Mouse (Mus musculus): ENCODE measurements around the gene Lrp6. TPM values are rescaled to one million over a fixed set of nuclear protein-coding genes. Genes with fewer than 3 reads are reported as not detected.

Lrp6 gene
- polyA plus RNA-seq, 1 experiment: 39.6 TPM

- Histone ChIP-seq H3K4me3 (ENCODE audit: insufficient read depth, low read depth, low read length) (no peak overlapping the region), H3K27me3 (replicated peaks; ENCODE audit: control insufficient read depth, insufficient read depth, low read length) (no peaks in the 10 kb centered on the region), H3K36me3 (ENCODE audit: control insufficient read depth, insufficient read depth, low read length) (no peaks in the 10 kb centered on the region), H3K27ac (ENCODE audit: insufficient read depth, low read depth, low read length) (no peak overlapping the region; the same call in 1 of the 2 replicates), H3K4me1 (ENCODE audit: control insufficient read depth, insufficient read depth, low read length) (peaks cover 30% of the 10 kb centered on the region)
- TF ChIP-seq POLR2A (IDR thresholded peaks at IDR 0.05; ENCODE audit: low read depth, low read length): no peak
- no peak for TF ChIP-seq CTCF (conservative IDR thresholded peaks at IDR 0.05; ENCODE audit: insufficient read depth, insufficient read length, low read depth, low read length)
- 56% methylated on average over 1 of the region's 1 CpGs for WGBS
- DNase-seq: peak; percentile 83
Measured at GRCm38 (mm10) chr6:134557043-134557442, 9.7 kb downstream of the Lrp6 start.

- TF ChIP-seq POLR2A (IDR thresholded peaks at IDR 0.05; ENCODE audit: low read depth, low read length) (no peak), CTCF (conservative IDR thresholded peaks at IDR 0.05; ENCODE audit: insufficient read depth, insufficient read length, low read depth, low read length) (no peak)
- H3K27ac ChIP-seq (ENCODE audit: insufficient read depth, low read depth, low read length): peak overlapping the region; percentile 31; the same call in 1 of the 2 replicates
- DNase-seq: peak; percentile 46
- no peak overlapping the region for H3K4me3 ChIP-seq (ENCODE audit: insufficient read depth, low read depth, low read length)
- 33% methylated on average over 7 of the region's 7 CpGs for WGBS
- no peaks in the 10 kb centered on the region for H3K27me3 ChIP-seq (replicated peaks; ENCODE audit: control insufficient read depth, insufficient read depth, low read length)
- H3K4me1 ChIP-seq (ENCODE audit: control insufficient read depth, insufficient read depth, low read length): peaks cover 28% of the 10 kb centered on the region
- H3K36me3 ChIP-seq (ENCODE audit: control insufficient read depth, insufficient read depth, low read length): no peaks in the 10 kb centered on the region
Measured at GRCm38 (mm10) chr6:134556185-134556950, 10.4 kb downstream of the Lrp6 start.

- H3K4me3 ChIP-seq (ENCODE audit: insufficient read depth, low read depth, low read length): no peak overlapping the region
- TF ChIP-seq POLR2A (IDR thresholded peaks at IDR 0.05; ENCODE audit: low read depth, low read length) (no peak), CTCF (conservative IDR thresholded peaks at IDR 0.05; ENCODE audit: insufficient read depth, insufficient read length, low read depth, low read length) (no peak)
- H3K27me3 ChIP-seq (replicated peaks; ENCODE audit: control insufficient read depth, insufficient read depth, low read length): no peaks in the 10 kb centered on the region
- no peak overlapping the region for H3K27ac ChIP-seq (ENCODE audit: insufficient read depth, low read depth, low read length)
- no peaks in the 10 kb centered on the region for H3K36me3 ChIP-seq (ENCODE audit: control insufficient read depth, insufficient read depth, low read length)
- peaks cover 26% of the 10 kb centered on the region for H3K4me1 ChIP-seq (ENCODE audit: control insufficient read depth, insufficient read depth, low read length)
- 31% methylated on average over 3 of the region's 3 CpGs for WGBS
- peak; percentile 65 for DNase-seq
Measured at GRCm38 (mm10) chr6:134555178-134555577, 11.6 kb downstream of the Lrp6 start.

GRCm38 (mm10) chr6:134554230-134554629, 12.5 kb downstream of the Lrp6 start:
- Histone ChIP-seq H3K4me3 (ENCODE audit: insufficient read depth, low read depth, low read length) (no peak overlapping the region), H3K36me3 (ENCODE audit: control insufficient read depth, insufficient read depth, low read length) (no peaks in the 10 kb centered on the region), H3K27me3 (replicated peaks; ENCODE audit: control insufficient read depth, insufficient read depth, low read length) (no peaks in the 10 kb centered on the region), H3K4me1 (ENCODE audit: control insufficient read depth, insufficient read depth, low read length) (peaks cover 22% of the 10 kb centered on the region), H3K27ac (ENCODE audit: insufficient read depth, low read depth, low read length) (no peak overlapping the region)
- no peak for DNase-seq
- WGBS: 40% methylated on average over 4 of the region's 4 CpGs
- TF ChIP-seq CTCF (conservative IDR thresholded peaks at IDR 0.05; ENCODE audit: insufficient read depth, insufficient read length, low read depth, low read length): no peak
- no peak for TF ChIP-seq POLR2A (IDR thresholded peaks at IDR 0.05; ENCODE audit: low read depth, low read length)

GRCm38 (mm10) chr6:134551007-134551406, 15.8 kb downstream of the Lrp6 start:
- no peaks in the 10 kb centered on the region for H3K36me3 ChIP-seq (ENCODE audit: control insufficient read depth, insufficient read depth, low read length)
- 0 out of 2 replicates have a peak overlapping the region, but pooled peaks have one; percentile 17 for H3K27ac ChIP-seq (ENCODE audit: insufficient read depth, low read depth, low read length)
- TF ChIP-seq CTCF (conservative IDR thresholded peaks at IDR 0.05; ENCODE audit: insufficient read depth, insufficient read length, low read depth, low read length) (no peak), POLR2A (IDR thresholded peaks at IDR 0.05; ENCODE audit: low read depth, low read length) (no peak)
- WGBS: 51% methylated on average over 1 of the region's 1 CpGs
- H3K4me3 ChIP-seq (ENCODE audit: insufficient read depth, low read depth, low read length): no peak overlapping the region
- DNase-seq: no peak
- H3K27me3 ChIP-seq (replicated peaks; ENCODE audit: control insufficient read depth, insufficient read depth, low read length): no peaks in the 10 kb centered on the region
- peaks cover 16% of the 10 kb centered on the region; the same call in 1 of the 2 replicates for H3K4me1 ChIP-seq (ENCODE audit: control insufficient read depth, insufficient read depth, low read length)

- no peak for TF ChIP-seq POLR2A (IDR thresholded peaks at IDR 0.05; ENCODE audit: low read depth, low read length)
- TF ChIP-seq CTCF (conservative IDR thresholded peaks at IDR 0.05; ENCODE audit: insufficient read depth, insufficient read length, low read depth, low read length): no peak
- Histone ChIP-seq H3K4me1 (ENCODE audit: control insufficient read depth, insufficient read depth, low read length) (peaks cover 12% of the 10 kb centered on the region; the same call in 1 of the 2 replicates), H3K27ac (ENCODE audit: insufficient read depth, low read depth, low read length) (no peak overlapping the region), H3K27me3 (replicated peaks; ENCODE audit: control insufficient read depth, insufficient read depth, low read length) (no peaks in the 10 kb centered on the region), H3K4me3 (ENCODE audit: insufficient read depth, low read depth, low read length) (no peak overlapping the region), H3K36me3 (ENCODE audit: control insufficient read depth, insufficient read depth, low read length) (no peaks in the 10 kb centered on the region)
- WGBS: 77% methylated on average over 1 of the region's 1 CpGs
- no peak for DNase-seq
Measured at GRCm38 (mm10) chr6:134550396-134550795, 16.4 kb downstream of the Lrp6 start.

- WGBS: 37% methylated on average over 3 of the region's 3 CpGs
- Histone ChIP-seq H3K36me3 (ENCODE audit: control insufficient read depth, insufficient read depth, low read length) (no peaks in the 10 kb centered on the region; the same call in 1 of the 2 replicates), H3K27me3 (replicated peaks; ENCODE audit: control insufficient read depth, insufficient read depth, low read length) (no peaks in the 10 kb centered on the region), H3K4me1 (ENCODE audit: control insufficient read depth, insufficient read depth, low read length) (peaks cover 24% of the 10 kb centered on the region), H3K27ac (ENCODE audit: insufficient read depth, low read depth, low read length) (peak overlapping the region; percentile 5; the same call in 1 of the 2 replicates), H3K4me3 (ENCODE audit: insufficient read depth, low read depth, low read length) (no peak overlapping the region)
- no peak for DNase-seq
- TF ChIP-seq POLR2A (IDR thresholded peaks at IDR 0.05; ENCODE audit: low read depth, low read length): no peak
- no peak for TF ChIP-seq CTCF (conservative IDR thresholded peaks at IDR 0.05; ENCODE audit: insufficient read depth, insufficient read length, low read depth, low read length)
Measured at GRCm38 (mm10) chr6:134544843-134545242, 21.9 kb downstream of the Lrp6 start.

Measured in kidney, adult 2 months (tissue).